Mouse (Mus musculus): Measurements from ENCODE around the gene Tmem30b. TPM values are rescaled to one million over a fixed set of nuclear protein-coding genes. Genes with fewer than 3 reads are reported as not detected.
"Not testable (repeated sequence)": the region's sequence is repeated elsewhere in the genome, so short reads cannot be mapped to it uniquely, and the experiment has no call there.

Gene Tmem30b
- polyA plus RNA-seq, 1 experiment: 2.0 TPM

DNA sequence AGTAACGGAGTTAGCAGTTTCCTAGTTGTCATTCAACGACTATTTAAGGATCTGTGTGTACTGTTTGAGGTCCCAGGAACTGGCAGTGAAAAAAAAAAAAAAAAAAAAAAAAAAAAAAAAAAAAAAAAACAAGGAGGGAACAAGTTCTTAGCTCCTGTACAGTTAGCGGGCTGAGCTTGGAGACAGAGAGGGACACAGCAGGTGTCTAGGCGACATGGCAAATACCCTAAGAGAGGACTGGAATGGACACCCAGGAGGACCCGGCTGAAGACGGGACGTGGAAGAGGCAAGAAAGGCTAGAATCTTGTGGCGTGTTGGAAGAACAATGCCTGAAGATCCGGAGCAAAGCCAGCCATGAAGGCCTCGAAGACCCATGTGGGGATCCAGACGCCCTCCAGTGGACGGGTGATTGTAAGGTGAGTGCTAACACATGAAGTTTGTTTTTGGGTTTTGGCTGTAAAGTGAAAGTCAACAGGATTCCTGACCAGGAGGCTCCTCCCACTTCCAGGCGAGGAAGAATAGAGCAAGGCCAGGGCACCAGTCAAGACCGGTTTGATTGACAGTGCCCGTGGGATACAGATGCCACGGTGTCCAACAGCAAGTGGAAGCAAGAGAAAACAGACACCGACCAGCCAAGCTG, 8.6 kb downstream of the Tmem30b start:
- Histone ChIP-seq H3K4me1 (ENCODE audit: control insufficient read depth, insufficient read depth, low read length) (peaks cover 2% of the 10 kb centered on the region; the same call in 1 of the 2 replicates), H3K4me3 (ENCODE audit: insufficient read depth, low read length) (no peak overlapping the region), H3K27ac (ENCODE audit: insufficient read depth, low read length) (no peak overlapping the region)
- TF ChIP-seq POLR2A (IDR thresholded peaks at IDR 0.05; ENCODE audit: low read depth, low read length) (no peak), CTCF (IDR thresholded peaks at IDR 0.05; ENCODE audit: borderline replicate concordance, insufficient read depth, low read length) (no peak)

DNA sequence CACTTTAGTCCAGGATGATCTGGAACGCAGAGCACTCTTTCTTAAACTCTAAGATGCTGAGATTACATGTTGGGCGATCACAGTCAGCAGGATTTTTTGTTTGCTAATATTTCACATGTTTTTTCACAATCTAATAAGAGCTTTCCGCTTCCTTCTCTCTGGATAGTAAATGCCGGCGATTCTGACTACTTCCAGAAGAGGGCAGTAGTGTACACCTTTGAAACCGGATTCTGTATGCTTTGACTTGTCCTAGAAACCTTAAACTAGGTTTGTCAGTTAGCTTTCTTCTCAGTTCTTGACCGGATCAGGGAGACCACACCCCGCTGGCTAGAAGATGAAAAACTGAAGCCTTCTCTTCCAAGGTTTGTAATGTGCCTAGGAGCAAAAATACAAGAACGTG, 11.6 kb downstream of the Tmem30b start:
- peaks cover 12% of the 10 kb centered on the region for H3K4me1 ChIP-seq (ENCODE audit: control insufficient read depth, insufficient read depth, low read length)
- TF ChIP-seq CTCF (IDR thresholded peaks at IDR 0.05; ENCODE audit: borderline replicate concordance, insufficient read depth, low read length): no peak
- TF ChIP-seq POLR2A (IDR thresholded peaks at IDR 0.05; ENCODE audit: low read depth, low read length): no peak
- H3K4me3 ChIP-seq (ENCODE audit: insufficient read depth, low read length): no peak overlapping the region
- H3K27ac ChIP-seq (ENCODE audit: insufficient read depth, low read length): no peak overlapping the region

DNA sequence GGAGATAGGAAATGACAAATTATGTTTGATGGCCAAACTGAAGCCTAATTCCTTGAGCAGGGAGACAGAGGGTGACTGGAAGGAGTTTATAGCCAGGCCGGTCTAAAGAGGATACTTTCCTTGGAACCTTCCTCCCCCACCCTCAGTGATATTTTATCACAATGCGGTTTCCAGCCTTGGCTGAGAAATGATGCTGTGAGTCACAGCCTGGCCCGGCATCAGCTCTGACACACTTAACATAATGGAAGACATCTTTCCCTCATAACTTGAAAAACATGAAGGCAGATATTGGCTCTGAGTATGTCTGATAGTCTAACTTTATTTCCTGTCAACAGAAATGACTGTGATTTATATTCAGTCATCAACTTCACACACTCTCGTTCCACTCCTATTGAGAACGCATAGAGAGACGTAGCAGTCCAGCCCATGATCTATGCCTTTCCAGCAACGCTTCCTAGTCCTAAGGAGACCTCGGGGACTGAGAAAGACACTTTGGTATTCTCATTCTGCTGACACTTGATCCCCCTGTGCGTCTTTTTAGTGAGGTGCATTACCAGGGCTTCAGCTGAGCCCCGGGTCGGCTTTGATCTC, 14.2 kb downstream of the Tmem30b start:
- Histone ChIP-seq H3K4me3 (ENCODE audit: insufficient read depth, low read length) (no peak overlapping the region), H3K4me1 (ENCODE audit: control insufficient read depth, insufficient read depth, low read length) (peaks cover 14% of the 10 kb centered on the region), H3K27ac (ENCODE audit: insufficient read depth, low read length) (no peak overlapping the region)
- TF ChIP-seq POLR2A (IDR thresholded peaks at IDR 0.05; ENCODE audit: low read depth, low read length) (no peak), CTCF (IDR thresholded peaks at IDR 0.05; ENCODE audit: borderline replicate concordance, insufficient read depth, low read length) (no peak)

DNA sequence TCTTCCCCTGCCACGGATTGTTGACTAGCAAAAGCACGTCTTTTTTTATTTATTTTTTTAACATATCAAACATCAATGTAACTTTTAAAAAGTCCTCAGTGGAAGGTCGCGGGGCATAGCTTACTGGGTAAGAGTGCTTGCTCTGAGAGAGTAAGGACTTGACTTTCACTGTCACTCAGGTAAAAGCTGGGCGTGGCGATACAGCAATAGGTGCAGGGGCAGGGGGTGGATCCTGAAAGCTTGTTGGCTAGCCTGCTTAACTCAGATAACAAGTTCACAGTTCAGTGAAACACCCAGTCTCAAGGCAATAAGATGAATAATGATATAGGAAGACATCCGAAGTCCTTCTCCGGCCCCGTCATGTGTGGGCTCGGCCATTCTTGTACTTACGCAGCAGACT, 16.6 kb downstream of the Tmem30b start:
- Histone ChIP-seq H3K4me3 (ENCODE audit: insufficient read depth, low read length) (no peak overlapping the region), H3K4me1 (ENCODE audit: control insufficient read depth, insufficient read depth, low read length) (peaks cover 16% of the 10 kb centered on the region), H3K27ac (ENCODE audit: insufficient read depth, low read length) (no peak overlapping the region)
- TF ChIP-seq POLR2A (IDR thresholded peaks at IDR 0.05; ENCODE audit: low read depth, low read length) (no peak), CTCF (IDR thresholded peaks at IDR 0.05; ENCODE audit: borderline replicate concordance, insufficient read depth, low read length) (no peak)

DNA sequence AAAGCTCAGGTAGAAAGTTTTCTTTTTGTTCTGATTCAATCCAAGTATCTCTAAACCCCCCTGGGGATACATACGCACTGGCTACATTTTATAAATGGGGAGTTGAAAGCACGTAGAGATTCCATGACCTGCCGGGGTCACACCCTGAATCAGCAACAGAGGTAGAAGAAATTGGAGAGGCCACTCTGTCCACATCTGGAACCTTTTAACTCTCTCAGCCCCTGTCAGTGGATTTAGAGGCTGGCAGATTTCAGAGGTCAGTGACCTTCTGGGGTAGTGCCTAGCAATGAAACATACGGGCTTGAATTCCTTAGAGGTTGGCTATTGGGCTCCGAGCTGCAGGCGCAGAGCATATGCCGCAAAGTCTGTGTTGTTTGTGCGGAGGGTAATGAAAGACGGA, 17.1 kb downstream of the Tmem30b start:
- Histone ChIP-seq H3K27ac (ENCODE audit: insufficient read depth, low read length) (no peak overlapping the region), H3K4me1 (ENCODE audit: control insufficient read depth, insufficient read depth, low read length) (peaks cover 17% of the 10 kb centered on the region), H3K4me3 (ENCODE audit: insufficient read depth, low read length) (no peak overlapping the region)
- TF ChIP-seq CTCF (IDR thresholded peaks at IDR 0.05; ENCODE audit: borderline replicate concordance, insufficient read depth, low read length): no peak

DNA sequence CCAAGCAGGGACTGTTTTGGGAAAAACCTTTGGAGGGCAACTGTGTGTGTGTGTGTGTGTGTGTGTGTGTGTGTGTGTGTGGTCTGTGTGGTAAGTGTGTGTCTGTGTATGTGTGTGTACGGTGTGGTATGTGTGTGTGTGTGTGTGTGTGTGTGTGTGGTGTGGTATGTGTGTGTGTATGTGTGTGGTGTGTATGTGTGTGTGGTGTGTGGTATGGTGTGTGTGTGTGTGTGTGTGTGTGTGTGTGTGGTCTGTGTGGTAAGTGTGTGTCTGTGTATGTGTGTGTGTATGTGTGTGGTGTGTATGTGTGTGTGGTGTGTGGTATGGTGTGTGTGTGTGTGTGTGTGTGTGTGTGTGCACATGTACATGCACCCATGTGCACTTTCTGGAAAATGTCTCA, 18.1 kb downstream of the Tmem30b start:
- H3K27ac ChIP-seq (ENCODE audit: insufficient read depth, low read length); H3K4me3 ChIP-seq (ENCODE audit: insufficient read depth, low read length): not testable (repeated sequence)
- H3K4me1 ChIP-seq (ENCODE audit: control insufficient read depth, insufficient read depth, low read length): peaks cover 24% of the 10 kb centered on the region

DNA sequence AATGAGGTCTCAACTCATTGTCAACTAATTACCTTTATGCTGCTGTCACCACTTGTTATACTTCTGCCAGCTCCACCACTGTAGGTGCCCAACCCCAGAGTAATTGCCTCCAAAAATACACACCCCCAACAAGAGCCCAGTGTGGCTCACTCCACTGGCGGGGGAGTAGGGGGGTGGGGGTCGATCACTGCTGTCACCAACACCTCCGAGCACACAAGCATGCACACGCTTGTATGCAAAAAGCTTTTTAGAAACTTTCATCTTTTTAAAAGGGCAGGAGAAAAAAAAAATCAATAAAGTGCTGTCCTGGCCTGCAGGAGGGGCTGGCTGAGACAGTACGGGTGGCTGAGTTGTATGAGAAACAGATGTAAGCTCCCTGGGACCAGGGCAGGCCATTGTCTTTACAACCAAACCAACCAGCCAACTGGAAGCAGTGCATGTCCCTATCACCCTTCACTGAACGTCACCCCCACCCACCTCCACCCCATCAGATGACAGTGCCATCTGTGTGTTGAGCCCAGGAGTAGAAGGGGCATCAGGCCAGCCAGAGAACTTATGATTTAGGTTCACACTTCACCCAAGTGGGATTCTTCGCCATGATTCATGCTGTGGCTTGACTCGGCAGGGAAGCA, 20.8 kb downstream of the Tmem30b start:
- Histone ChIP-seq H3K4me1 (ENCODE audit: control insufficient read depth, insufficient read depth, low read length) (peaks cover 12% of the 10 kb centered on the region), H3K27ac (ENCODE audit: insufficient read depth, low read length) (no peak overlapping the region), H3K4me3 (ENCODE audit: insufficient read depth, low read length) (no peak overlapping the region)
- no peak for TF ChIP-seq POLR2A (IDR thresholded peaks at IDR 0.05; ENCODE audit: low read depth, low read length)
- no peak for TF ChIP-seq CTCF (IDR thresholded peaks at IDR 0.05; ENCODE audit: borderline replicate concordance, insufficient read depth, low read length)

DNA sequence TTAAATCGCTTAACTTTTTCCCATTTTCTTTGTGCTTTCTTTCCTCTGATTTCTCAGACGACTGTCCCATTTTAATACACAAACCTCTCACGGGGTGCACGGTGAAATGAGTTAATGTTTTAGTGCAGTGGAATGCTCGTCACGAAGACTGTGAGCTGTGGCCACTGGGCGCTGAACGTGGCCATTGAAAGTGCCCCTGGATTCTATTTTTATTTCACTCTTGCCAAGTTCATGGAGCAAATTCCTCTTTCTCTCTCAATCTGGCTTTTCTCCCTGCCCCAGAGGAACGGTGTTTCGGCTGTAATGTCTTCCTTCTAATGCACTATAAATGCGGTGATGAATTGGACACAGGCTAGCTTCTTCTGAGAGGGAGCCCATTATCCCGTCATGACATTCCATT, 23.1 kb downstream of the Tmem30b start:
- TF ChIP-seq CTCF (IDR thresholded peaks at IDR 0.05; ENCODE audit: borderline replicate concordance, insufficient read depth, low read length): no peak
- TF ChIP-seq POLR2A (IDR thresholded peaks at IDR 0.05; ENCODE audit: low read depth, low read length): no peak
- H3K4me3 ChIP-seq (ENCODE audit: insufficient read depth, low read length): no peak overlapping the region
- peaks cover 10% of the 10 kb centered on the region for H3K4me1 ChIP-seq (ENCODE audit: control insufficient read depth, insufficient read depth, low read length)
- peak overlapping the region; percentile 7; the same call in 1 of the 2 replicates for H3K27ac ChIP-seq (ENCODE audit: insufficient read depth, low read length)

DNA sequence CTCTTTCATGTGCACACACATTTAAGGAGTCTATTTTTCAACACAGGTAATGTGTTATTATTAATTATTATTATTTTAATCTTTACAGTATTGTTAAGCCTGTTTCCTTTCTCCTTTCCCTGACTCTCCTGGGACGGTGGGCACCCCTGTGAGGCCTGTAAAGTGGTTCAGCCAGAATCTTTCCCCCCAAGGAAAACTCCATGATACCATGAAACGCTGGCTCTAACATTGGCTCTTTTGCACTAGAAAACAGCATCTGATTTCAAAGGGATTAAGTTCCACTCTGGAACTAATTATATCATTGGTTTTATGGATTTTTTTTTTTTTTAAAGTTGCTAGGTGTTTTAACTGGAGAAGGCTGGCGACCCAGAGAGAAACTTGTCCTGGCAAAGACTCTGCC, 24.2 kb downstream of the Tmem30b start:
- TF ChIP-seq POLR2A (IDR thresholded peaks at IDR 0.05; ENCODE audit: low read depth, low read length) (no peak), CTCF (IDR thresholded peaks at IDR 0.05; ENCODE audit: borderline replicate concordance, insufficient read depth, low read length) (no peak)
- Histone ChIP-seq H3K4me1 (ENCODE audit: control insufficient read depth, insufficient read depth, low read length) (peaks cover 10% of the 10 kb centered on the region), H3K27ac (ENCODE audit: insufficient read depth, low read length) (no peak overlapping the region), H3K4me3 (ENCODE audit: insufficient read depth, low read length) (no peak overlapping the region)

DNA sequence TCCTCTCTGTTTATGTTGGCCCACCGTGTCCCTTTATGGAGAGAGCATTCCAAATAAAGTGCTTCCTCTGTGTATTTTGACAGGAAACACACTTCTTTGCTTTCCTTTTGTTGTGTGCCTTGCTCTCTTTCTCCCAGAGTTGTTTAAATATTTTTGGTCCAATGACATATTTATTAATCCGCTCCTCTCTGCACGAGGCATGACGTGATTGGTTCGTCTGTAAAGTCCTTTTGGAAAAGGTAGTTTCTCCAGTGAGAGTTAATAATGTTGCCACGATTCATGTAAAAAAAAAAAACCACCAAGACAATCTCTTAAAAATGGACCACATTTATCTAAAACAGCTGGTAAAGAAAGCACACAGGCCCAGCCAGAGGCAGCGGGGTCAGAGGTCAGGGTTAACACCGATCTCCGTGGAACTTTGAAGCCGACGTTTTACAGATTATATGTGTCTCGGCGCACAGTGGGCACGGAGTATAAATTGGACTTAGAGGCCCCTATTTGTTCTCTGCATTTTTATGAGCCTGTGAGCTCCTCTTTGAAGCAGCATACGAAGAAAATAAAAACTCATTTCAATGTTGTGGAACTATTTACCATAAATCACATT, 24.9 kb downstream of the Tmem30b start:
- peaks cover 10% of the 10 kb centered on the region for H3K4me1 ChIP-seq (ENCODE audit: control insufficient read depth, insufficient read depth, low read length)
- no peak for TF ChIP-seq POLR2A (IDR thresholded peaks at IDR 0.05; ENCODE audit: low read depth, low read length)
- no peak for TF ChIP-seq CTCF (IDR thresholded peaks at IDR 0.05; ENCODE audit: borderline replicate concordance, insufficient read depth, low read length)
- H3K4me3 ChIP-seq (ENCODE audit: insufficient read depth, low read length): no peak overlapping the region
- no peak overlapping the region for H3K27ac ChIP-seq (ENCODE audit: insufficient read depth, low read length)
